Mouse (Mus musculus) retina, adult 2 months (tissue): ENCODE data around the gene Lin37.

Experiments
- DNase-seq: peaks from one replicate; pipeline ENCODE4 v3.0.0-alpha.2; 2012; ENCODE audit warnings: low read depth, low spot score

The Lin37 gene

DNA sequence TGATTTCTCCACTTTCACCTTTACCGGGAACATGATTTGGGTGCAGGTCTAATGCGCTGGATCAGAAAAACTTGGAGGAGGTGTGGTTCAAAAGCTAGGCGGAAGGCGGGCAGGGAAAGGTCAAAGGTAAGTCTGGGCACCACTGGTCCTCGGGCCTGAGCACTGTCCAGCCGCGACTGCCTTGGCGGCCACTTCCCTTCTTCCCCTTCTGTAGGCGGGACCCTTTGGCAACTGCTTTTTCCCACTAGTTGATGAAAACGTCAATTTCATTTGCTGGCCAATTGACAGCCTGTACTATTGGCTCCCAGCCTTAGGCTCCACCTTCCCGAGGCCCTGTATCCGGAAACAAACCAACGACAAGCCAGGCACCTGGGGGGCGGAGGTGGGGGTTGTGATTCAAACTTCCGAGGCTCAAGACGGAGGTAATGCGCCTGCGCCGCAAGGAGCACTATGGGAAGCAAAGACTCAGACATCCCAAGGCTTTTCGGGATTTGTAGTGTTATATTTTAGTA lies at the start of gene Lin37:
Gene Lin37 (minus strand): TSS at position 396 of the 512 bp plus-strand sequence.
- peak; percentile 96 for DNase-seq

DNA sequence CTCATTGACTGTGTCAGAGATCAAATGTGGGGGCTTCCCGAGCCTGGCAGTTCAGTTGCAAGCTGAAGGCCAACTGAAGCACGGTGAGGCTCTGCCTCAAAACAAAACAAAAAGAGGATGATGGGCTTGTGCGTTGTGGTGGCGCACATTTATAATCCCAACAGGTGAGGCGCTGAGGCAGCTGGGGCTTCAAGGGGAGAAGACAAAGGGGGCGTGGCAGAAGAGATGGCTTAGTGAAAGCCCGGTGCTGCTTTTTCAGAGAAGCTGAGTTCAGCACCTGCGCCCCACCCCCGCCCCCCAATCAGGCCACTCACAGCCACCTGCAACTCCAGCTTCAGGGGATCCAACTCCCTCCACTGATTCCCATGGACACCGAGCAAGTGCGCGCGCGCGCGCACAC lies 48.8 kb upstream of the Lin37 start:
- DNase-seq: no peak

- DNase-seq: no peak
Measured at GRCm38 (mm10) chr7:30607706-30608309, 48.2 kb upstream of the Lin37 start.

DNA sequence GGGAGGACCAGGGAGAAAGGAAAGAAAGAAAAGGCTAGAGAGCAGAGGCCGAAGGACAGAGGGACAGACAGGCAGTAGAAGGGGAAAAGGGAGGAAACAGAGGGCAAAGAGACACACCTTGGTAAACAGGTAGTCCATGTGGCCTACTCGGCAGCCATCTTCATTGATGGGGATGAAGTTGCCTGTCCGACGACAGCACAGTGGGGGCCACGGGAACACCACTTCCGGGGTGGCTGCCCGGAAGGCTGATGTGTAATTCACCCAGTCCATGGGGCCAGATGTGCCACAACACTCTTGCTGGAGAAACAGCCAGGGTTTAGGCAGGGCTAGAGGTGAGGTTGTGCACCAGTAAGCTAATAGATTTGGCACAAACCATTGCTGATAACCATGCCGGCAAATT lies 45.3 kb upstream of the Lin37 start:
- DNase-seq: no peak

- DNase-seq: no peak
Measured at GRCm38 (mm10) chr7:30604424-30604823, 44.8 kb upstream of the Lin37 start.

DNA sequence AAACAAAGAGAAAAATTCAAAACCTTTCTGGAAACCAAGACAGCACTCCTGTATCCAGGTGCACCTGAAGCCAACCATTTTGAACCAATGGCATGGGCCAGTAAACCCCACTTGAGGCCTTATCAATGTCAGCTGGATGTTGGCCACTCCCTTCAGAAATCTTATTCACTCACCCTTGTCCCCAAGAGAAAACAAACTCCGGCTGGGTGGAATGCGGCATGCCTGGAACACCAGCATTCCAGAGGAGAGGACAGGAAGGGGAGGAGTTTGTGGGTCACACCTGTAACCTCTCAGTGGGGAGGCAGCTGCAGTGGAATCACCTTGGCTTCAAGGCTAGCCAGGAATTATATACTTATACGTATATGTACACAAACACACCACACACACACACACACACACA lies 42.9 kb upstream of the Lin37 start:
- no peak for DNase-seq

DNA sequence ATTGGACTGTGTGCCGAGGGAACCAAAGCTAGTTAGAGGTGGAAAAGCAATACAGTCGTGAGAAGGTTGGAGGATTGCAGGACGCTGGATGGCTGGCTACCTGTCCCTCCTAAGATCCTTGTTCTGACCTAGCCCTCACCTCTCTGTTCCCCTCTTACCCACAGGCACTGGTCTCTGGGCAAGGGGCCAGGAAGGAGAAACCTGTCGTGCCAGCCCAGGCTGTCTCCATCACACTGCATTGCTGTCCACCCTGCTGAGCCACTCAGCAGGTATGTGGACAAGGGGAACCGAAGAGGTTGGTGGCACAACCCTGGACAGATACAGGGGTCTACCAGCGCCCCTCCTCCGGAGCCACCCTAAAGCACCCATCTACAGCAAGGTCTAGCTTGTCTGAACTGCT lies 41.0 kb upstream of the Lin37 start:
- DNase-seq: no peak

DNA sequence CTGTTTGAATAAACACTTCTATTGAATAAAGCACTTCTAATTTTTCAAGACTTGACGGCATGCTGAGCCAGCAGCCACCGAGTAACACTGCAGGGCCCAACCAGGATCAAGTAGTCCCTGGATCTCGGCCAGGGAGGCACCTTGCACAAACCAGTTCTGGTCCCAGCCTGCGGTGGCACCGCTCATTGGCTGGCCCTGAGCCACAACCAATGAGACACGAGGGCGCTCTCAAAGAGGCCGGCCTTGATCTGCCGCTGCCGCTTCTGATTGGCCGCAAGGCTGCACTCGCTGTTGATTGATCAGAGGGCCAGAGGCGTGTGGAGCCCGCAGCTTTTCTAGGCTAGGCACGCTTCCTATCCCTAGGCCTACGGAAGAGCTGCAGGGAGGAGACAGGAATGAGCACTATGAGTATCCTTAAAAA lies 40.3 kb upstream of the Lin37 start:
- DNase-seq: peak; percentile 70

DNA sequence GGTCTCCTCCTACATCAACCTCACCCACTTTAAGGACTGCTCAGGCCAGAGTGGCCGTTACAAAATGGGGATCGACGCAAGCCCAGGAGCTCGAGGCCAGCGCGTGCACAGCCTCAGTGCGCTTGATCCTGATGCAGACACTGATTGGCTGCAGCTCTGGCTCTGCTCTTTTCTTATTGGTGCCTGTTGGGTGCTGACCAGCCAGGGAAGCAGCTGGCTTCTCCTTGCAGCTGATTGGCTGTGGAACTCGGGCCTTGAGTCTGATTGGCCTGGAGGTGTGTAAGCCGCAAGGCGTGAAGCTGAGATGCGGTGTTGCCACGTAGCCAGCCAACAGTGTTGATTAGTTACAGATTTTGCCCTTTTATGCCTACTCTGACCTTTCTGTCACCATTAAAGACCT lies 39.1 kb upstream of the Lin37 start, which contains the start of gene Zbtb32:
Gene Zbtb32 (minus strand): TSS at position 124 of the 400 bp plus-strand sequence.
- DNase-seq: no peak

DNA sequence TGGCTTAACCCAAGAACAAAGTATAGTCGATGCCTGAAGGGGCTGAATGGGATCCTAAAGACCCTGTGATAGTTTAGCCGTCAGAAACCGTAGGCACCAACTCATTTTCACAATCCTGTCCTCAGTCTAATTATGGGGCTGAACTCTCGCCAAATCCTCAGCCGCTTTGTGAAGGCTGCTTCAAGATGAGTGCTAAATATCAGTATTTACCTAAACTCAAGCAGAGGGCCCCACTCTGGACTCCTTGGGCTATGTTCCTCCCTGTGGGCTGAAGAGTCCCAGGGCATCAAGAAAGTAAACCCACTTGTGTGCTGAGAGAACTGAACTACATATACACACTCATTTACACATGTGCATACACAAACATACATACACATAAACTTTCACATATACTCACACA lies 37.2 kb upstream of the Lin37 start:
- DNase-seq: no peak

DNA sequence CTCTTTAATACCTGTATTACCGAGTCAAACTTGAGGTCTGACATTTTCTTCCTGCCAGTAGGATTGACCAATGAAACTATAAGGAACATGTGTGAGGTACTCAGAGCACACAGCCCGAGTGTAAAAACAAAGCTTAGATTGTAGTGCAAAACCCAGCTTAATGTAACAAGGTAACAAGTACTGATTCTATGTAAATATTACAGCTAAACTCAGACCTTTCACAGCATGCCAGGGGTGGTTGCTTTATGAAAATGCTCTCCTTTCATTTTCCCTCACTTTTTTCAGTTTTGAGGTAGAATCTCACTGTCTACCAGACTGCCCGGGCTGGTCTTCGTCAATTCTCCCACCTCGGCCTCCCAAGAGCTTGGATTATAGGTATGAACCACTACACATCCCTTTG lies 36.5 kb upstream of the Lin37 start:
- DNase-seq: no peak

DNA sequence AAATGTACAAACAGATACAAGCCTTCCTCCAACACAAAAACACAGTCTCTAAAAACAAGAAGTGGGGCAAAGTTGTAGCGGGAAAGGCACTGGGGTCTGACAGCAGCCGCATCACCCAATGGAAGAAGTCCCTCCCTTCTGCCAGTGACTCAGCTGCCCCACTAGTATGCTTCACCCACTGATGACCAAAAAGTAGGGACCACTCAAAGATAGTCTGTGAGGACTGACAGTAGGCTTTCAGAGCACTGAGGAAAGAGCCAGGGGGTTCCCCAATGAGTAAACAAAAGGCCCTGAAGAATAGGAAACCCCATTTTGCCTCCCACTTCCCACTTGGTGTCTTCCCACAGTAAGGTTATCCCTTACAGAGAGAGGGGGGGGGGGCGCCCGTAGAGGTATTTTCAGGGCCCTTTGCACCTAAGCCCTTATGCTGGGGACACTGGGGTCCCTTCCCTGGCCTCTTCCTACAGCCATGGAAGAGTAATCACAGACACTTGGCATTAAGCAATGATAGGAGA lies 34.9 kb upstream of the Lin37 start:
- DNase-seq: no peak

DNA sequence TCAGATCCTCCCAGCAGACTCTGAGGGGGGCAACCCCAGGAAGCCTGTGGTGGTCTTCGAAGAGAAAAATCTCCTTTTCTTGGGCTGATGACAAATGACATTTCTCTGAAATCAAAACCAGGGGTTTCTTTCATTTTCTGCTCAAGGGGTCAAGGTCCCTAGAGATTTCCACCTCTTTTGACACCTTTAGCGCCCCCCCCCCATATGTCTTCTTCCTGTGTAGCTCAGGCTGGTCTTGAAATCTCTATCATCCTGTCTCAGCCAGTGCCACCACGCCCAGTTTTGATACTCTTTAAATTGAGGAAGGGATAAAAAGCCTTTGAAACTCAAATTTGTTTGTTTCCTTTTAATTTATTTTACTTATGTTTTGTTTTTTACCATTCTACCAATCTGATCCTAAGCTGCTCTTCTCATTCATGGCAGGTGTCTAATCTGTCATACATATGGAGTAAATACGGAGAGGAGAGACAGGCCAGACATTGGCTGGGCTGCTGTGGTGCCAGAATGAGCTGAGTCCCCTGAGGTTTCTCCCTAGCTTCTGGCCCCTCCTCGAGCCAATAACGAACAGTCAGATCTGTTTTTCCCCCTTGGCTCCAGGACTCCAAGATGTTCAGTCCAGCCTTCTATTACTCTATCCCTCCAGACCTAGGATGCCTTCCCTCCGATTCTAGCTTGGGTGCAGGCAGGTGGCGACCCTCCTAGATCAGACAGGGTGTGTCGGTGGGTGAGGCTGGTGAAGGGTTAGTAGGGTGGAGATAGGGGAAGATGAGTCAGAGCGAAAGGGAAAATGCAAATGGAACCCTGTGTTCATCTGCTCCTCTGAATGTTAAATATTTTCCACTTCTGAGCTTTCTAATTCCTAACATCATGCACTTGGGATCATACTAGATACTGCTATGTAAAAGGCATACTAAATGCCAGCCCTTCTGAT lies 34.2 kb upstream of the Lin37 start:
- no peak for DNase-seq

DNA sequence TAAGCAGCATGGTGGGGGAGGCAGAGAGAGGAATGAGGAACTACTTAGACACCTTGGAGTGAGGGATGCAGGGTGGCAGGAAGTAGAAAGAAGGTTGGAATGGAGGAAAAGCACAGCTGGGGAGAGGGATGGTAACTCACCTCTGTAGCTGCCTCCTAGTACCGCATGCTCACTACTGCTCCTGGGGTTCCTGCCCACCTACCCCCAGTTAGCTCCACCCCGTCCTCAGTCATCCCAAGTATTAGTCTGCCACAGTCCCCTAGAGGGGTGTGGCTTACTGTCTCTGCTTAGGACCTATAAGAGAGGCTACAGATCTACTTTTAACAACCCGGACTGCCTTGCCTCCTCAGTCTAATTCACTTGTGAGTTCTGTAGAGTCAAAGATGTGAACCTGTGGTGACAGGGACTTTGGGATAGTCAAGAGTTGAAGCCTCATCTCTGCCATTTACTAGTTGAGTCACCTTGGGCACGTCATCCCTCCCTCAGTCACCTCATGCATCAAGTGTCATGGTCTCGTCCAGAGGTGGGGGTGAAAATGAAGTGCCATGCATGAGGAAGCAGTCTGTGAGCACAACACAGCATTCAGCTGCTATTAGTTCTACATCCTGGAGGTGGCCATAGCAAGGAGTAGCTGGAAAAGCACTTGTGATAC lies 33.3 kb upstream of the Lin37 start:
- DNase-seq: no peak

DNA sequence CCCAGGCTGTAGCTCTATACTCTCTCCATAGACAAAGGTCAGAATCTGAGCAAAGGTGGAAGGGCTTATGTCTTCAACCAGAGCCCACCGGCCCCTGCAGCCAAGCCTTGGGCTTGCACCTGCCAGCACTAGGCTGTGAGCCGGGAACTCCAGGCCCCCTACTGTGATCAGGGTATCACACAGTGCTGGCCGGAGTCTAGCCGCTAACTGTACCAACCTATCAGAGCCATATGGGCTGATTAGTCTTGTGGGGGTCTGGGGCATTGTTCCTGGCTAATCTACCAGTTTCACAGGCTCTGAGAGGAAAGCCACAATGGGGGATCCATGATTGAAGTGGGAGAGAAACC lies 31.9 kb upstream of the Lin37 start:
- no peak for DNase-seq

DNA sequence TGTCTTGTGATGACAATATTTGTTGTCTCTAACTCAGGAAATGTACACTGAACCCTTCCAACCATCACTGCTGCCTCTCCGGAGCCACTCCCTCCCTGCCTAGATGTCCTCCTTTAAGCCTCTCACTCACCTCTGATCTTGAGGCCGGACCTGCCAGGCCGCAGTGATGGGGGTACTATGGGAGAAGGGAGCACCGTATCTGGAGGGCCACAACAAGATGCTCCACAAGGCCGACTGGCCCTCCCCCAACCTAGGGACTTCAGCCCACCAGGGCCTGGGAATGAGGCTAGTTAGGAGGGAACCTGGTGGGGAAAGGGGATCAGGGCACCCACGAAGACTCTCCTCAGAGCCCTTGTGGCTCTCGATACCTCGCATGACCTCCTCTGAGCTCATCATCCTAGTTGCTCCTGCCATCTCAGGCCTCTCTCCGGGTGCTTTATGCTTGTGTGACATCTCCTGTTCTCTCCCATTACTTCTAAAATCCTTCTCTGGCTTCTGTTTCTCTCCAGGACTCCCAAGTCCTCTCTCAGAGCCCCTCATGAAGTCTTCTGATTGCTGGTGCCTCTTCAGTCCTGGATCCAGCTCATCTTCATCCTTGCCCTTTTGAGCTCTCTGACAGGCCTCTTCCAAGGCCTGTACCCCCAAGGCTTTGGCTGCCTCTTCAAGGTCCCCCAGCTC lies 31.4 kb upstream of the Lin37 start:
- DNase-seq: no peak

DNA sequence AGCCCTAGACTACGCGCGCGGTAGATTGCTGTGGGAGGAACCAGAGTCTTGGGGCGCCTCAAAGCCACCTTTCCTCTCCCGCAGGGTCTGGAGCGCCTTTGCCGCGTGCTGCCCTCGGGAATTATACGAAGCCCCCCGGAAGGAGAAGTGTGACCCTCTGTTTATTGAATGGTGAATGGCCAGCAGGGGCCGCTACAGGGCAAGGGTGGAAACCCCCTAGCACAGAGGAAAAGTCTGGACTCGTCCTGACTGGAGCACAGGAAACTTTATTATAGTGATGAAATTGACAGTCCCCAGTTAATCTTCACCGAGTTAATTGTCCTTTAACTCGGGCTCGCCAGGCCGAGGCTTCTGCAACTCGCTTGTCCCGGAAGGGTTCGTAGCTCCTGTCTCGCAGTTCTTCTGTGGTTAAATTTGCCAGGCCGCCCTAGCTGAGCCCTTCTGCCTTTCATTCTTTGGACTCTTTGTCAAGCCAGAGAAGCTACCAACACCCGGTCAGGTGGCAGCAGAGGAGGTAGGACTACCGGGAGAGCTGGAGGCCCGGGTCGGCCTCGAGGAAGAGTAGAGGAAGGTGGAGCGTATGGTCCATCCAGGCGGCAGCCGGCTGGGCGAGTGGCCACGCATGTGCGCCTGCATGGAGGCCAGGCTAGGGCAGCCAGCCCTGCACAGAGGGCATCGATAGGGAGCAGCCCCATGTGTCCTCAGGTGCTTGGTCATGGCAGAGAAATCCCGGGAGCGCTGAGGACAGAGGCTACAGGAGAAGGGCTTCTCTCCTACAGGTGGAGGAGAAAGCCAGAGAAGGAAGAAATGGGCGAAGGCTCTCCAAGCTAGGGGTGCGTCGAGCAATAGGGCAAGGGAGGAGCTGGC lies 30.0 kb upstream of the Lin37 start:
- peak; percentile 56 for DNase-seq

- peak; percentile 88 for DNase-seq
Measured at GRCm38 (mm10) chr7:30588676-30589434, 29.2 kb upstream of the Lin37 start, which contains the start of gene Kmt2b. TSS of gene Kmt2b (minus strand) at chr7:30588726.

DNA sequence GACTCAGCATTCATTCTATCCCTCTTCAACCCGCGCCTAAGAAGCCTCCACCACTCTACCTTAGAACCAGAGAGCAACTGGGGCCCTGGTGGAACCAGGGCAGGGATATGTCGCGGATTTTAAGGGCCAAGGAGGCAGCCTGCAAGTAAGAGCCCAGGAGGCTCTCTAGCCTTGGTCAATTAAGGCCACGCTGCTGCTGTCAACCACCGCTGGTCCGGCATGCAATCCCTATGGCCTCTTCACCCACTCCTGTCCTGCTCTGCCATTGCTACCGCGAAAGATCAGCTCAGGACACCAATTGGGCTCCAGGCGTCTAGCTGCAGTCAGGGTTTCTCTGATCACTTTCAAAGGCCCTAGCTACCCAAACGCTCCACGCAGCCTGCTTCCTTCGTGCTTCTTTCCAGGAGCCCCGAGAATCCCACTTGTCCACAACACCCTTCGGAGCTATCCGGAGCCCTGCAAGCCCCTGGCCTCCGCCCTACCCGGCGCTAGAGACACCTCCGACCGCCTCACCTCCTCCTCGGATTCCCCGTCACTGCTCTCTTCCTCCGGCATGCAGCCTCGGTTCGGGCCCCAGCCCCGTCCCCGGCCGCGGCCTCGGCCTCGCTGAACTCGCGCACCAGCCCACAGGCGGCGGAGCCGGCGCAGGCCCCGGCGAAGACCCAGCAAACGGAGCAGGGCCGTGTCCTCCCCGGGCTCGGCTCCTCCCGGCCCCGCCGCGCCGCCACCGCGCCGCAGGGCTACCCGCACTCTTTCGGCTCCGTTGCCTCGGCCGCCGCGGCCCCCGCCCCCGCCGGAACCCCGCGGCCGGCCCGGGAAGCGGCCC lies 28.4 kb upstream of the Lin37 start:
- no peak for DNase-seq
